Mouse (Mus musculus) bone marrow macrophage, adult 2 months (primary cell): ENCODE data around the gene Elavl2. TPM values are rescaled to one million over a fixed set of nuclear protein-coding genes. Genes with fewer than 3 reads are reported as not detected.
"Not testable (repeated sequence)": the region's sequence is repeated elsewhere in the genome, so short reads cannot be mapped to it uniquely, and the experiment has no call there.

ENCODE experiments used
- H3K27ac ChIP-seq: 2 replicates; pipeline ENCODE4 v1.5.1; 2012; ENCODE audit warnings: low read depth, low read length; ENCODE audit not compliant: insufficient read depth
- H3K4me1 ChIP-seq: 2 replicates; pipeline ENCODE4 v1.6.1; 2012; ENCODE audit warnings: low read length; ENCODE audit not compliant: control insufficient read depth, insufficient read depth
- H3K4me3 ChIP-seq: 2 replicates; pipeline ENCODE4 v1.5.1; 2012; ENCODE audit warnings: mild to moderate bottlenecking, low read length, moderate library complexity; ENCODE audit not compliant: insufficient read depth
- CTCF ChIP-seq: IDR thresholded peaks from 2 replicates; pipeline ENCODE4 v1.5.1; 2012; ENCODE audit warnings: low read depth, mild to moderate bottlenecking, low read length, moderate library complexity
- POLR2A ChIP-seq: IDR thresholded peaks from 2 replicates; pipeline ENCODE4 v1.6.1; 2012; ENCODE audit warnings: mild to moderate bottlenecking, low read depth, low read length, borderline replicate concordance
- polyA plus RNA-seq: library from polyadenylated mRNA; stranded (reverse); fragments of >200 nt; gene quantifications from 2 replicates; pipeline ENCODE4 v1.2.4, GENCODE M21; 2012; ENCODE audit not compliant: missing spikeins, insufficient read depth, insufficient read length

Elavl2 gene
- polyA plus RNA-seq, 1 experiment: not detected

GRCm38 (mm10) chr4:91260622-91261021 lies 140.0 kb downstream of the Elavl2 start:
- no peak for TF ChIP-seq CTCF
- no peak for TF ChIP-seq POLR2A
- H3K4me1 ChIP-seq: no peaks in the 10 kb centered on the region
- no peak overlapping the region for H3K27ac ChIP-seq
- H3K4me3 ChIP-seq: no peak overlapping the region

GRCm38 (mm10) chr4:91248650-91249049 lies 151.9 kb downstream of the Elavl2 start:
- Histone ChIP-seq H3K4me3 (no peak overlapping the region), H3K4me1 (no peaks in the 10 kb centered on the region), H3K27ac (no peak overlapping the region)
- TF ChIP-seq POLR2A: no peak
- TF ChIP-seq CTCF: no peak

- H3K4me3 ChIP-seq, H3K4me1 ChIP-seq, H3K27ac ChIP-seq: not testable (repeated sequence)
Observed at GRCm38 (mm10) chr4:91245136-91245535, 155.4 kb downstream of the Elavl2 start.

DNA sequence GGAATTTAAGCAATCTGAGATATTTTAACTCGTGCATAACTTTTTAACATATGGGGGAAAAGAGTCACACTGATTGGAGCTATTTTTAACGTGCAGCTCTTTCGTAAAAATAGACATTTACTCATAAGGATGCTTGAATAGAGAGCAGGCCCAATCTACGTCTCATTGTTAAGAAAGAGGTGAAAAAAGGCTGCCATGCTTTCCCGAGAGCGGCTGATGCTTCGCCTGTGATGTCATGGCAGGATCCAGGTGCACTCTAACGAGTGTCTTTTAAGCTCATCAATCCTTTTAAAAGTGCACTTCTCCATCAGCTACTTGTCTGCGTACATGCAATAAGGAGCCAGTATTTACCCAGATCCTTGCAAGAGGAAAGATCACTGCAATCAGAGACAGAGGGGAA lies 156.0 kb downstream of the Elavl2 start:
- H3K27ac ChIP-seq: no peak overlapping the region
- H3K4me1 ChIP-seq: no peaks in the 10 kb centered on the region
- TF ChIP-seq CTCF: no peak
- TF ChIP-seq POLR2A: no peak
- H3K4me3 ChIP-seq: no peak overlapping the region

GRCm38 (mm10) chr4:91243896-91244295 lies 156.7 kb downstream of the Elavl2 start:
- Histone ChIP-seq H3K4me3 (no peak overlapping the region), H3K4me1 (no peaks in the 10 kb centered on the region), H3K27ac (no peak overlapping the region)
- no peak for TF ChIP-seq CTCF

DNA sequence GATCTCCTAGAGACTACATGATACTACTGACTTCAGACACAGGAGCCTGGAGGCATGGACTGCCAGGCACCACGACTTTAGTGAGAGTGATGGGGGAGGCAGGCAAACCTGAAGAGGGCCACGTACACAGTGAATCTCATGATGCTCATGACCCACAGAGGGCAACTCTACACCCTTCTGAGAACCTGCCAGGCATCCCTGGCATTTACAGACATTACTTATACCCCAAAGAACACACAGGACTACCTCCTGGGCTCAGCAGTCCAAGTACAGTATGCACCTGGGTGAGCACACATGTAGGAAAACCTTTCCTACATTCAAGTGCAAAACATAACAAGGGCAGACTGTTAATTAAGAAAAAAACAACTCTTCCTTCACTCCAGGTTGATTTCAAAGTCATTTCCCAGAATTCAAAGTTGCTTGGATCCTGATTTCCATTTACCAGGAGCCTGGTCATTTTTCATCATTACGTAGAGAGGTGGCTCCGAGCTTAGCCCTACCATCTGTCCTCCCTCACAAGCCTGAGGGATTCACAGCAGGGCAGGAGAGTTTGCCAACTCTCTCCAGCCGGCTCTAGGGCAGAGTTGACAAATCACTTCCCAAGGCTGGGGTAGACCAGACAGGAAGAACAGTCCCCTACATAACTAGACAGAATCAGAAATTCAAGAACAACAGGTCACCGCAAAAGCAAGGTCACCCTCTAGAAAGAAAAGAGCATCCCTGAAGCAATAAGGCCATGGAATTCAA lies 161.7 kb downstream of the Elavl2 start:
- TF ChIP-seq POLR2A: no peak
- TF ChIP-seq CTCF: no peak
- H3K4me3 ChIP-seq: no peak overlapping the region
- no peaks in the 10 kb centered on the region for H3K4me1 ChIP-seq

DNA sequence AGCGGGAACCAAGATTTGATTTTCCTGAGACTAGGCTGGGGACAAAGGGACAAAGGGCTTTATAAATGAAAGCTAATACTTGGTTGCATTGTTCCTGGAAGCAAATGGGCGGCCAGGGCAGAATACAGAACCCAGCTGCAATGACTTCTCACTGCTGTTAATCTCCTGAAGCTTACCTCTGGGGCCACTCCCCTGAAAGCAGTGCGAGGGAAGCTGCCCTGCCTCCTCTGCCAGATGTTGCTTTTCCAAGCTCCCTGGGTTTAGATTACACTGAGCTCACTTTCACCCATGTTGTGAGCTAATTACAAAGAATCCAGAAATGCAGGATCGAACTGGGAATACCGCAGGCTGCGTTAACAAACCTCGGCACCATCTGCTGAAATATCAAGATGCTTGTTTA lies 163.6 kb downstream of the Elavl2 start:
- Histone ChIP-seq H3K4me1 (no peaks in the 10 kb centered on the region), H3K4me3 (no peak overlapping the region), H3K27ac (no peak overlapping the region)
- TF ChIP-seq CTCF (no peak), POLR2A (no peak)

More for the DNA sequence above, 161.7 kb downstream of the Elavl2 start:
- H3K27ac ChIP-seq: no peak overlapping the region

DNA sequence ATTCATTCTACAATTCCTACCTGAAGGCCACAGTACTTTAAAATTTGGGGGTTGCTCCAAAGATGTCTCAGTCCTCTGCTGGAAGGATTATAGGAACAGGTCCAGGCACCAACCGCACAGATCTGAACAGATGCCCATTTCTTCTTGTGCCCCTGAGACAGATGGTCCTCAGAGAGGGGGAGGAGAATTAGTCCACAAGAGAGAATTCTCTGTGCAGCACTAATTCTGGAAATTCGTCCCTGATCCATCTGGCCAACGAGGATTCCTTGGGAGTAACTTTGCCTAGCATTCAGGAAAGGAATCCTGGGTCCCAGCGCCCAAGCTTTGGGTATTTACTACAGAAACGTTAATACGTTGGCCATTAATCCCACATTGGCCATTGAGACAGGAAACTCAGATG lies 165.6 kb downstream of the Elavl2 start:
- Histone ChIP-seq H3K4me1 (no peaks in the 10 kb centered on the region), H3K27ac (no peak overlapping the region), H3K4me3 (no peak overlapping the region)
- TF ChIP-seq POLR2A (no peak), CTCF (no peak)

GRCm38 (mm10) chr4:91233599-91233998 lies 167.0 kb downstream of the Elavl2 start:
- TF ChIP-seq POLR2A (no peak), CTCF (no peak)
- H3K4me1 ChIP-seq: no peaks in the 10 kb centered on the region
- no peak overlapping the region for H3K4me3 ChIP-seq
- no peak overlapping the region for H3K27ac ChIP-seq

GRCm38 (mm10) chr4:91230439-91230863 lies 170.1 kb downstream of the Elavl2 start:
- H3K27ac ChIP-seq: no peak overlapping the region
- H3K4me1 ChIP-seq: no peaks in the 10 kb centered on the region
- no peak overlapping the region for H3K4me3 ChIP-seq
- TF ChIP-seq CTCF: no peak
- TF ChIP-seq POLR2A: no peak

DNA sequence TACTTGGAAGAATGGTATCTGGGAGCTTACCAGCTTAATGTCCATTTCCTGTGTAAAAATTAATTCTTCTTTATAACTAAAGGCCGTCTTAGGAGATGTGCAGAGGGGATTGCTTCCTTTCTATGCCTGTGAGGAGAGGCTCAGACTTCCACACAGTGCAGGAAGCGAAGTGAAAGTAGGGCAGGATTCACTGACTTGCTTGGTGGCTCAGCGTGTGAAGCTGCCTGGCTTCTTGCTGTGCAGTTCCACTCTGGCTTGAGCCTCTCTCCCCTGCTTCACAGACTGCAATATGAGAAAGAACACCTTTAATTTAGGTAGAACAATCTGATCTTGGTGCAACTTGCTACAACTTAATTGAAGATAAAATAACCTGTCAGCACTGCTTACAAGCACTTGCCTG lies 172.2 kb downstream of the Elavl2 start:
- Histone ChIP-seq H3K4me3 (no peak overlapping the region), H3K27ac (no peak overlapping the region), H3K4me1 (no peaks in the 10 kb centered on the region)
- TF ChIP-seq CTCF (no peak), POLR2A (no peak)
